Mouse (Mus musculus) spleen, adult 12 weeks (tissue): ENCODE results near the gene Gm28044.
"Not testable (repeated sequence)": the region's sequence is repeated elsewhere in the genome, so short reads cannot be mapped to it uniquely, and the experiment has no call there.

ENCODE experiments used
- DNase-seq: peaks from one replicate; pipeline ENCODE4 v3.0.0; 2022; ENCODE audit warnings: low spot score

Gm28044 gene

DNA sequence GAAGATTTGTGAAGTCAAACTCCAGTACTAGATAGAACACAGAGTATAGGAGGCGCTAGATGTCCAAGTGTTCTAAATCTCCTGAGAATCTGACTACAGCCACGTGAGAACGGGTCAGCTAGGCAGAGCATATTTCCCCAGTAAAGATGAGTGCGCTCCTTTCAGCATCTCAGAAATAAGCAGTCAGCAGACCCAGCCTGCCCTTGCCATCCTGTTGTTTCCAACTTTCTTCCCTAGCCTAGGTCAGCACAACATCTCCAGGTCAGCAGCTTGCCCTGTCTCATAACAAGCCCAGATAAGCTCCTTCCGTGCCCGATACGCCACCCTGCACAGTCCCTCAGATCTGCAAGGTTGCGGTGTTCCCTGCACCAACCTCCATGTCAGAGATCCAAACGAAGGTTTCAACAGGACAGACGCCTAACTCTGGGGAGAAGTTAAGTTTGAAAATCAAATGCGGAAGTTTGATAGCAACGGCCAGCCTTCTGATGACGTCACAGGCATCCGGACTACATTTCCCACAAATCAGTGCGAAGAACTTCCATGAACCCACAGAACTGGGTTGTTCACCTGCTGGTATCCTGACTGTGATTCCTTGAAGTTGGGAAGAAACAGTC lies at the start of gene Gm28044, which contains the start of gene Zfp953:
Gene Gm28044 (minus strand): TSS at position 406 of the 614 bp plus-strand sequence.
Gene Zfp953 (minus strand): TSS at position 475 of the 614 bp plus-strand sequence.
- peak; percentile 81 for DNase-seq

DNA sequence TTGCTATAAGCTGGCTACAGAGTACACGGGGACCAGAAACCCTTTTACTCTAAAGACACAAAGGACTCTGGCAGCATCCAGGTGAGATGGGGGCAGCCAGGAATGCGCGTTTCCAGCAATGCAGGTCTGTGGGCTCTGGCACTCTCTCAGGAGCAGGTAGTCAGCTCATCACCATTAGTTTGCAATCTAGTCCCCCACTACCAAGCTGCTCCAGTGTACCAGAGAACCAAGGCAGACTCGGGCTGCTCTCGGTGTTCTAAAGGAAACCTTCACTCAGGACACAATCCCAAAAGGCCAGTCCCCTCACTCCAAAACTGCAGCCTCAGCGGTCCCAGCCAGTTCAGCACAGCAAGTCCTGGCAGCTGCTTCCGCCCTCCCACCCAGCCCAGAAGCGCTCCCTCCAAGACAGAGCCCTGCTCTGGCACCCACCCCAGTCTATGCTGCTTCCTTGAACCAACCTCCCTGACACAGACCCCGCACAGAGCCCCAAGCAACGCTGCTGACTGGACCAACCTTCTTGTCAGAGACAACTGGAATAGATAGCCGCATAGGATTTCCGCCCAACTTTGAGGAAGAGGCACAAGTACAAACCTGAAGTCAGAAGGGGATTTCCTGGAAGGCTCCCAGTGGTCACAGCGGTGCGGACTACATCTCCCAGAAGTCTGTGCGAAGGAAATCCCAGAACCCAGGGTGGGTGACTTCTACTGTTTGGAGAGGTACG lies 39.0 kb upstream of the Gm28044 start, which contains the start of gene Zfp429:
Gene Zfp429 (minus strand): TSS at position 637 of the 721 bp plus-strand sequence.
- DNase-seq = peak; percentile 55

DNA sequence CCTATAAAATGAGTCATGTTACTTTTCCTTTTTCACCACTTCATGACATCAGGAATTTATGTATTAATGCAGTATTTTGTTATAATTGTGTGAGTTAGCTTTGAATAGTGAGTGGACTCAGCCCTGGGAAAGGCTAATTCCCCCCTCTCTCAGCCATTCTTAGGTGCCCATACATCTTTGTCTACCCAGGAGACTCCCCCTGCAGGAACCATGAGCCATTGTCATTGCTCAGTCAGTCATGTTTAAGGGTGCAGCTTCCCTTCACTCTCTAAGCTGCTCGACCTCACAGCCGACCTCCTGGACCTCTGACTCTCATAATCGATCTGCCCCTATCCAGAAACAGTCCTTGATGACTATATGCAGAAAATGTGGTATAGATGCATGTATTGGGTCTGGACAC lies 15.9 kb upstream of the Gm28044 start:
- not testable (repeated sequence) for DNase-seq

DNA sequence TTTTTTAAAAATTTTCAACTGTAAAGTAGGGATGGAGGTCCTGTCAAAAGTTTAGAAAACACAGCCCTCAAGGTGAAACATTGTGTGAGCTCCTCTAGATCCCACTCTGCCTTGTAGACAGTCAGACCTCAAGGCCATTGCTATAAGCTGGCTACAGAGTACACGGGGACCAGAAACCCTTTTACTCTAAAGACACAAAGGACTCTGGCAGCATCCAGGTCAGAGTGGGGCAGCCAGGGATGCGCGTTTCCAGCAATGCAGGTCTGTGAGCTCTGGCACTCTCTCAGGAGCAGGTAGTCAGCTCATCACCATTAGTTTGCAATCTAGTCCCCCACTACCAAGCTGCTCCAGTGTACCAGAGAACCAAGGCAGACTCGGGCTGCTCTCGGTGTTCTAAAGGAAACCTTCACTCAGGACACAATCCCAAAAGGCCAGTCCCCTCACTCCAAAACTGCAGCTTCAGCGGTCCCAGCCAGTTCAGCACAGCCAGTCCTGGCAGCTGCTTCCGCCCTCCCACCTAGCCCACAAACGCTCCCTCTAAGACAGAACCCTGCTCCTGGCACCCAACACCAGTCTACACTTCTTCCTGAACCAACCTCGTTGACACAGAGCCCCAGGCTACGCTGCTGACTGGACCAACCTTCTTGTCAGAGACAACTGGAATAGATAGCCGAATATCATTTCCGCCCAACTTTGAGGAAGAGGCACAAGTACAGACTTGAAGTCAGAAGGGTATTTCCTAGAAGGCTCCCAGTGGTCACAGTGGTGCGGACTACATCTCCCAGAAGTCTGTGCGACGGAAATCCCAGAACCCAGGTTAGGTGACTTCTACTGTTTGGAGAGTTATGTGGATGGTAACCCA lies 14.9 kb upstream of the Gm28044 start, which contains the start of the genes Gm28041 and Zfp456:
Gene Gm28041 (minus strand): TSS at position 684 of the 862 bp plus-strand sequence.
Gene Zfp456 (minus strand): TSS at position 761 of the 862 bp plus-strand sequence.
- DNase-seq = peak; percentile 65

DNA sequence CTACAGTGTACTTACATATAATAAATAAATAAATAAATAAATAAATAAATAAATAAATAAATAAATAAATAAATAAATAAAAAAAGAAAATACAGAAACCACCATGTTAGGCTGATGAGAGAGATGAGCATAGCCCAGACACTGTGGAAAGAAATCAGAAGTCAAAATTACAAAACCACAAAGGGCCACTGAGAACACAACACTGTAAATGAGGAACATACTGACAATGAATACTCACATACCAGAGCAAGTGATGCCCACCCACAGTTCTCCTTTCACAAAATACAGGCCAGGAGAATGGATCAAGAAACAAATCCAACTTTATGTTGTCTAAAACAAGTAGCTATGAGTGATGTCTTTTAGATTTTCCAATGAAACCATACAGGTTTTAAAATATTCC lies 8.5 kb downstream of the Gm28044 start:
- DNase-seq = no peak

DNA sequence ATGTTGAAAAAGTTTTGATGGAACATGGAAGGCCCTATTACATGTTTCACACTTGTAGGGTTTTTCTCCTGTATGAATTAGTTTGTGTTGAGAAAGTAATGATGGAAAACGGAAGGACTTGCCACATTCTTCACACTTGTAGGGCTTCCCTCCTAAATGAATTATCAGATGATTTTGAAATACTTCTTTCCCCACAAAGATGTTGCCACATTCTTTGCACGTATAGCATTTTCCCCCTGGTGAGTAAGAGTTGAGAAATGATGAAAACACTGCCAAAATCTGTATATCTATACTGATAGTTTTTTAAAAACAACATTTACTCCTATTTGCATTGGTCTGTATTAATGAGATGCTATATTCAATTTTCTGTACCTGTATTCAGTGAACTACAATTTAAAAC lies 16.9 kb downstream of the Gm28044 start:
- no peak for DNase-seq

DNA sequence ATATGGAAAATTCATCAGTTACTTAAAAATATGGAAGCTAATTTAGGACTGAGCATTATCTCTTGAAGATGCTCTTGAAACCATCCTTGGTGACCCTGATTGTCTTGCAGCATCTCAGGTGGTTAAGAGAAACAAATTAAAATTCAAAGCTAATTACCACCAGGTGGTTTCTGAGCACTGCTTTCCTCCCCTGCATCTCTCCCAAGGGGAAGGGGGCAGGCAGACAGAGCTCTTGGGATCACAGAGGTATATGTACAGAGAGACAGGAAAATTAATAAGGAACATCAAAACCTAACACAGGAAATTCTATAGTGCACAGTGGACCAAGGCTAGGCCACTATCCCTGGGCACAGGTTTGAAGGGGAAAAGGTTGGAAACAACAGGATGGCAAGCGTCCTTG lies 27.5 kb downstream of the Gm28044 start:
- DNase-seq = peak; percentile 1

DNA sequence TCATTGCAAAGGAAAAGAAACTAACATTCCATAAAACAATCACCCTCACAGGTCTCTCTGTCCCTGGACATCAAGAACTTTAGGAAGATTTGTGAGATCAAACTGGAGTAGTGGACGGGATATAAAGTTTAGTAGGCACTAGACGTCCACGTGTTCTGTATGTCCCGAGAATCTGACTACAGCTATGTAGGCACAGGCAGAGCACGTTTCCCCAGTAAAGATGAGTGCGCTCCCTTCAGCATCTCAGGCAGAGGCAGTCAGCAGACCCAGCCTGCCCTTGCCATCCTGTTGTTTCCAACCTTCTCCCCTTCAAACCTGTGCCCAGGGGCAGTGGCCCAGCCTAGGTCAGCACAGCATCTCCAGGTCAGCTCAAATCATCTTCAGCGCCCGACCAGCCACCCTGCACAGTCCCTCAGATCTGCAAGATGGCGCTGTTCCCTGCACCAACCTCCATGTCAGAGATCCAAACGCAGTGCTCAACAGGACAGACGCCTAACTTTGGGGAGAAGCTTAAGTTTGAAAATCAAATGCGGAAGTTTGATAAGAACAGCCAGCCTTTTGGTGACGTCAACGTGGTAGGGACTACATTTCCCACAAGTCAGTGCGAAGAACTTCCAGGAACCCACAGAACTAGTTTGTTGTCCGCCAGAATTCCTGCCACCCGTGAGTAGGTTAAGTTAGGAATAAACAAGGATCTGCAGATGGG lies 28.2 kb downstream of the Gm28044 start, which contains the start of gene Zfp595:
Gene Zfp595 (minus strand): TSS at position 552 of the 706 bp plus-strand sequence.
- peak; percentile 71 for DNase-seq

DNA sequence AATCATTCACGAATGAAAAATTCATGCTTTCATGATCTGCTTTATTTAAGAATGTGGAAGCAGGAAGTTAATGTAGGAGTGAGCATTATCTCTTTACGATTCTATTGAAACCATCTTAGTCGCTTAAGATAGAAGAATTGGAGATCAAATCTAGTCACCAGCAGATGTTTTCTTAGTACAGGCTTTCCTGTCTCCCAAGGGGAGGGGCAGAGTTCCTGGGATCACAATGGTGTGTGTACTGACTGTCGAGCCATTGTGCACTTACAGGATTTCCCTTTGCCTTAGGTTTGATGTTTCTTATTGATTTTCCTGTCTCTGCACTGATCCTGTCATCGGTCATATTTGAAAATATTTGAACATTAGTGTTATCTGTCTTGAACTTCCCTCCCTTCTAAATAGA lies 53.6 kb downstream of the Gm28044 start:
- no peak for DNase-seq

DNA sequence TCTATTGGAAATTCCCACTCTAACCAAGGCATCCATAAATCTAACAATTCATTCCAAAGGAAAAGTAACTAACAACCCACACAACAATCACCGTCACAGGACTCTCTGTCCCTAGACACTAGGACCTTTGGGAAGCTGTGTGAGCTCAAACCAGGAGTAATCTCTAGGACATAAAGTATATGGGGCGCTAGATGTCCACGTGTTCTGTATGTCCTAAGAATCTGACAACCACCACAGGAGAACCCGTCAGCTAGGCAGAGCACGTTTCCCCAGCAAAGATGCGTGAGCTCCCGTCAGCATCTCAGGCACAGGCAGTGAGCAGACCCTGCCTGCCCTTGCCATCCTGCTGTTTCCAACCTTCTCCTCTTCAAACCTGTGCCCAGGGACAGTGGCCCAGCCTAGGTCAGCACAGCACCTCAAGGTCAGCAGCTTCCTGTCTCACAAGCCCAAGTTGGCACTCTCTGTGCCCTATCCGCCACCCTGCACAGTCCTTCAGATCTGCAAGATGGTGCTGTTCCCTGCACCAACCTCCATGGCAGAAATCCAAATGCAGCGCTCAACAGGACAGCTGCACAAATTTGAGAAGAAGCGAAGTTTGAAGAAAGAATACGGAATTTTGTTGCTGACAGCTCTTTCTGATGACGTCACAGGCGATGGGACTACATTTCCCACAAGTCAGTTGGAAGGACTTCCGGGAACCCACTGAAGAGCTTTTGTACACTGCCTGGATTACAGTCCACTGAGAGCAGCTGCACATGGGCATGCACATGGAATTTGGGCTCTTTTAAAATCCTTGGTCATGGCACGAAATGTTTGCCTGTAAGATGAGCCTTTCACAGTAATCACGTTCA lies 54.3 kb downstream of the Gm28044 start, which contains the start of gene Zfp457:
Gene Zfp457 (minus strand): TSS at position 664 of the 851 bp plus-strand sequence.
- peak; percentile 75 for DNase-seq

DNA sequence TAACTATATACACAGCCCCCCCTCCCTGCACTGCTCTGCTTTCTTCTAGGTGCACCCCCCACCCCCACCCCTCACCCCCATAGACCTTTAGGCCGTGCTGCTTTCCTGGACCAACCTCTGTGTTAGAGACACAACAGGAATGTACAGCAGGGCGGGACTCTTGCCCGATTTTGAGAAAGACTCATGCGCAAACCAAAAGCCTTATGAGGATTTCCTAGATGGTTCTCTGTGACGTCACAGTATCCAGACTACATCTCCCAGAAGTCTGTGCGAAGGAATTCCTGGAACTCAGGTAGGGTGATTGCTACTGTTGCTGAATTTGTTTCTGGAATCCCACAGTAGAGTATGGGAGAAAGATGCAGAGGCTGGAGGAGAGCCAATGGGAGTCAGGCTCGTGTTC lies 82.0 kb downstream of the Gm28044 start, which contains the start of gene Zfp458:
Gene Zfp458 (minus strand): TSS at position 153 of the 400 bp plus-strand sequence.
- no peak for DNase-seq

DNA sequence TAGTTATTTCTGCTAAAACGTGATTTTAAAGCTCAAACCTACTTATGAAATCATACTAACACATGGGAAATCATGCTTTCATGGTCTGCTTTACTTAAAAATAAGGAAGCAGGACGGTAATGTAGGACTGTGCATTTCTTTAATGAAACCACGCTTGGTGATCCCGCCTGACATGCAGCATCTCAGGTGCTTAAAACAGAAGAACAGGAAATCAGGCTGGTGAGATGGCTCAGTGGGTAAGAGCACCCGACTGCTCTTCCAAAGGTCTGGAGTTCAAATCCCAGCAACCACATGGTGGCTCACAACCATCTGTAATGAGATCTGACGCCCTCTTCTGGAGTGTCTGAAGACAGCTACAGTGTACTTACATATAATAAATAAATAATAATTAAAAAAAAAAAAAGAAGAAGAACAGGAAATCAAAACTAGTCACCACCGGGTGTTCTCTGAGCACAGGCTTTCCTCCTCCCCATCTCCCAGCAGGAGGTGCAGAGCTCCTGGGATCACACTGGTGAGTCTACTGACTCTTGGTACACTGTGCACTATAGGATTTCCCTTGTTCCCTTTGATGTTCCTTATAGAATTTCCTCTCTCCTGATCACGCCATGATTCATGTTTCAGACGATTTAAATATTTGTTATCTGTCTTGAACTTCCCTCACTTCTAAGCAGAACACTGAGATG lies 90.8 kb downstream of the Gm28044 start:
- DNase-seq = not testable (repeated sequence)

DNA sequence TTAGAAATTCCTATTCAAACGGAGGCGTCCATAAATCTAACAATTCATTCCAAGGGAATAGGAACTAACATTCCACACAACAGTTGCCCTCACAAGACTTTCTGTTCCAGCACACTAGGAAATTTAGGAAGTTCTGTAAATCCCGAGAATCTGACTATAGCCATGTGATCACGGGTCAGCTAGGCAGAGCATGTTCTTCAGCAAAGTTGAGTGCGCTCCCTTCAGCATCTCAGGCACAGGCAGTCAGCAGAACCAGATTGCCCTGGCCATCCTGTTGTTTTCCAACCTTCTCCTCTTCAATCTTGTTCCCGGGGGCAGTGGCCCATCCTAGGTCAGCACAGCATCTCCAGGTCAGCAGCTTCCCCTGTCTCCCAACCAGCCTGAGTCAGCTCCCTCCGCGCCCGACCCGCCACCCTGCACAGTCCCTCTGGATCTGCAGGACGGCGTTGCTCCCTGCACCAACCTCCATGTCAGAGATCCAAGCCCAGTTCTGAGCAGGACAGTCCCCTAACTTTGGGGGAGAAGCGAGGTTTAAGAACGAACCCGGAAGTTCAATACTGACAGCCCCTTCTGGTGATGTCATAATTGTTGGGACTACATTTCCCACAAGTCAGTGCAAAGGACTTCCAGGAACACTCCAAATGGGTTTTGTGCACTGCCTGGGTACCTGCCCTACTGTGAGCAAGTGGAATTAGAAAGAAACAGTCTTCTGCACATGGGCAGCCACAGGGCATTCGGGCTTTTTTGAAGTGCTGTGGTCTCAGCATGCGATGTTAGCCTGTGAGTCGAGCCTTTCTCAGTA lies 91.6 kb downstream of the Gm28044 start:
- peak; percentile 52 for DNase-seq
